Mouse (Mus musculus): ENCODE results near the gene Rbfox3. TPM values are rescaled to one million over a fixed set of nuclear protein-coding genes. Genes with fewer than 3 reads are reported as not detected.

Gene Rbfox3
- total and polyA plus RNA-seq, 2 experiments from 2014 or later: 60.3 to 73.3 TPM

GRCm38 (mm10) chr11:118710035-118710434 is 201.4 kb downstream of the Rbfox3 start:
- DNase-seq (ENCODE audit: low spot score) (no peak), ATAC-seq (ENCODE audit: low FRiP score) (no peak)
- TF ChIP-seq CTCF (IDR thresholded peaks at IDR 0.05): no peak
- Histone ChIP-seq H3K4me1 (ENCODE audit: insufficient read depth, low read length) (peaks cover 15% of the 10 kb centered on the region), H3K36me3 (ENCODE audit: insufficient read depth, low read length) (no peaks in the 10 kb centered on the region), H3K9me3 (ENCODE audit: low read length) (no peaks in the 10 kb centered on the region), H3K4me2 (ENCODE audit: low read depth, low read length, poor library complexity, severe bottlenecking) (no peak overlapping the region), H3K9ac (replicated peaks; ENCODE audit: low read length, poor library complexity, severe bottlenecking) (no peak overlapping the region), H3K4me3 (ENCODE audit: low read depth, low read length) (no peak overlapping the region), H3K27me3 (ENCODE audit: insufficient read depth, low read length) (no peaks in the 10 kb centered on the region), H3K27ac (ENCODE audit: low read depth, low read length) (no peak overlapping the region)
- WGBS: 88% methylated on average over 5 of the region's 5 CpGs

DNA sequence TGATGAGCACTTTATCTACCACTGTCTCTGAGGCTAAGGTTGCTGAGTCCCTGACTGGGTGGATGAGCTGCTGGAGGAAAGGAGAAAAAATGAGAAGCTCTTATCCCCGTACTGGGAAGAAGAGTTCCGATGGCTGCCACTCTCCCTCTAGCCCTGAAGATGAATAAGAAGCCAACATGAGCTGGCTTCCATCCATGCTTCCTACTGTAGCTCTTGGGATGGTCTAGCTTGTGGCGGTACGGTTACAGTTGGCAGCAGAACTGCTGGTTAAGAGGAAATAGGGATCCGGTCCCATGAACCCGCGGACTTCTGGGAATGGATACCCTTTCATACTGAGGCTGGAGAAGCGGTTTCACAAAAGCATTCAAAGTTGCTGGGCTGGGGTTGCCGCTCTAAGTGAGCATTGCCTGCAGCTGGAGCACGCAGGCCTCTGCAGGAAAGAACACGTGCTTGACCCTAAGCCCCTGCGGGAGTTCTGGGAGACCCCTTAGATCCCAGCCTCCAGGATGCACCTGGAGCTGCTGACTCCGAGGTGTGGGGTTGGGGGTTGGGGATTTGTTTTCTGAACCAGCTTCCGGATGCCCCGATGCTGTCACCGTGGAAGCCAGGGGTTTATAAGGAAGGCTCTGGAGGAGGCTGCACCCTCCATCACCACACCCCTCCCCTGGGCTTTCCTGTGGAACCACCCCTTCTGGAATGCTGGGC is 215.0 kb downstream of the Rbfox3 start:
- H3K4me1 ChIP-seq (ENCODE audit: insufficient read depth, low read length): 0 out of 2 replicates have a peak, but pooled peaks cover 6% of the 10 kb centered on the region
- H3K36me3 ChIP-seq (ENCODE audit: insufficient read depth, low read length): no peaks in the 10 kb centered on the region
- H3K9ac ChIP-seq (replicated peaks; ENCODE audit: low read length, poor library complexity, severe bottlenecking): no peak overlapping the region
- no peak for ATAC-seq (ENCODE audit: low FRiP score)
- H3K4me3 ChIP-seq (ENCODE audit: low read depth, low read length): no peak overlapping the region
- H3K4me2 ChIP-seq (ENCODE audit: low read depth, low read length, poor library complexity, severe bottlenecking): no peak overlapping the region
- H3K27ac ChIP-seq (ENCODE audit: low read depth, low read length): no peak overlapping the region
- WGBS: 61% methylated on average over 16 of the region's 16 CpGs
- H3K27me3 ChIP-seq (ENCODE audit: insufficient read depth, low read length): no peaks in the 10 kb centered on the region
- DNase-seq (ENCODE audit: low spot score): no peak
- no peak for TF ChIP-seq CTCF (IDR thresholded peaks at IDR 0.05)
- H3K9me3 ChIP-seq (ENCODE audit: low read length): no peaks in the 10 kb centered on the region

DNA sequence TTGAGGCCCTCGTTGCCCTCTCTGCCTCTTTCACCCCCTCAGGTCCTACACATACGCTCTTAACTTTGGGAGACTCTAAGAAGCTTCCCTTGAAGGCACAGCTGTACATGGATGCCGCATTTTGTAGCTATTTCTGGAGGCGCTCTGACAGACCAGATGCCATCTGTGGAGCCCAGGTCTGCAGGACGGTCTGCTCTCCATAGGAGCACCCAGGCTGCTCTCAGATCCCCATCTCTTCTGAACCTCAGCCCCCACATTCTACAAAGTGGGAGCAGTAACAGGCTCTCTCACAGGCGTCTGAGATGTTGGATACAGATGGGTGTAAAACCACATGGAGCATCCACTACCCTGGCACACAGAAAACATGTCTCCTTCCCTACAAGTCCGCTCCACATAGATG is 218.1 kb downstream of the Rbfox3 start:
- no peaks in the 10 kb centered on the region for H3K36me3 ChIP-seq (ENCODE audit: insufficient read depth, low read length)
- no peak for ATAC-seq (ENCODE audit: low FRiP score)
- no peak overlapping the region for H3K4me3 ChIP-seq (ENCODE audit: low read depth, low read length)
- no peak overlapping the region for H3K4me2 ChIP-seq (ENCODE audit: low read depth, low read length, poor library complexity, severe bottlenecking)
- TF ChIP-seq CTCF (IDR thresholded peaks at IDR 0.05): no peak
- H3K9ac ChIP-seq (replicated peaks; ENCODE audit: low read length, poor library complexity, severe bottlenecking): no peak overlapping the region
- 0 out of 2 replicates have a peak, but pooled peaks cover 6% of the 10 kb centered on the region for H3K4me1 ChIP-seq (ENCODE audit: insufficient read depth, low read length)
- DNase-seq (ENCODE audit: low spot score): no peak
- no peak overlapping the region for H3K27ac ChIP-seq (ENCODE audit: low read depth, low read length)
- no peaks in the 10 kb centered on the region for H3K9me3 ChIP-seq (ENCODE audit: low read length)
- 83% methylated on average over 7 of the region's 7 CpGs for WGBS
- H3K27me3 ChIP-seq (ENCODE audit: insufficient read depth, low read length): no peaks in the 10 kb centered on the region

- Histone ChIP-seq H3K27me3 (ENCODE audit: insufficient read depth, low read length) (no peaks in the 10 kb centered on the region), H3K4me2 (ENCODE audit: low read depth, low read length, poor library complexity, severe bottlenecking) (no peak overlapping the region), H3K9ac (replicated peaks; ENCODE audit: low read length, poor library complexity, severe bottlenecking) (no peak overlapping the region), H3K36me3 (ENCODE audit: insufficient read depth, low read length) (no peaks in the 10 kb centered on the region), H3K4me1 (ENCODE audit: insufficient read depth, low read length) (no peaks in the 10 kb centered on the region; the same call in 1 of the 2 replicates), H3K9me3 (ENCODE audit: low read length) (no peaks in the 10 kb centered on the region), H3K4me3 (ENCODE audit: low read depth, low read length) (no peak overlapping the region), H3K27ac (ENCODE audit: low read depth, low read length) (no peak overlapping the region)
- DNase-seq (ENCODE audit: low spot score) (no peak), ATAC-seq (ENCODE audit: low FRiP score) (no peak)
- WGBS: 94% methylated on average over 8 of the region's 8 CpGs
- TF ChIP-seq CTCF (IDR thresholded peaks at IDR 0.05): no peak
Measured at GRCm38 (mm10) chr11:118690262-118690661, 221.1 kb downstream of the Rbfox3 start.

- 11% methylated on average over 16 of the region's 16 CpGs for WGBS
- Histone ChIP-seq H3K4me2 (ENCODE audit: low read depth, low read length, poor library complexity, severe bottlenecking) (no peak overlapping the region), H3K4me3 (ENCODE audit: low read depth, low read length) (no peak overlapping the region), H3K36me3 (ENCODE audit: insufficient read depth, low read length) (no peaks in the 10 kb centered on the region), H3K27me3 (ENCODE audit: insufficient read depth, low read length) (no peaks in the 10 kb centered on the region), H3K9me3 (ENCODE audit: low read length) (no peaks in the 10 kb centered on the region), H3K9ac (replicated peaks; ENCODE audit: low read length, poor library complexity, severe bottlenecking) (no peak overlapping the region), H3K4me1 (ENCODE audit: insufficient read depth, low read length) (peaks cover 7% of the 10 kb centered on the region), H3K27ac (ENCODE audit: low read depth, low read length) (no peak overlapping the region)
- DNase-seq (ENCODE audit: low spot score) (no peak), ATAC-seq (ENCODE audit: low FRiP score) (no peak)
- TF ChIP-seq CTCF (IDR thresholded peaks at IDR 0.05): no peak
Measured at GRCm38 (mm10) chr11:118685397-118685796, 226.0 kb downstream of the Rbfox3 start.

DNA sequence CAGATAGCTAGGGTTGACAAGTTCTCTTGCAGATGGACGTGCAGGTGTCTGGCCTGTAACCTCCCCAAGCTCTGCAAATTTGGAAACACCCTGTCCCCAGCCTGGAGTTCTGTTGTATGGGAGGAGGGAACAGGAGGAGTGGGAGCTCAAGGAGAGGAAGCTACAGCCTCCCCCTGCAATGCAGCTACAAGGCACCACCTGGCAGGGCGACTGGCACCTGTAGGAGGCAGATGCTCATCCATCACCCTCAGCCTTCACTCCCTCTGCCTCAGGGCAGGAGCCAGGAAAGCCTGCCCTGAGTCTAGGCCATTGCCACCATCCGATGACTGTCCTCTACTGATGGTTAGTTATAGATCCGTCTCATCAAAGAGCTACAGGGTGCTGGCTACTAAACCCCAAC is 226.7 kb downstream of the Rbfox3 start:
- no peak for TF ChIP-seq CTCF (IDR thresholded peaks at IDR 0.05)
- H3K36me3 ChIP-seq (ENCODE audit: insufficient read depth, low read length): no peaks in the 10 kb centered on the region
- no peak overlapping the region for H3K4me2 ChIP-seq (ENCODE audit: low read depth, low read length, poor library complexity, severe bottlenecking)
- DNase-seq (ENCODE audit: low spot score): no peak
- ATAC-seq (ENCODE audit: low FRiP score): no peak
- no peaks in the 10 kb centered on the region for H3K27me3 ChIP-seq (ENCODE audit: insufficient read depth, low read length)
- no peak overlapping the region for H3K4me3 ChIP-seq (ENCODE audit: low read depth, low read length)
- peaks cover 15% of the 10 kb centered on the region for H3K4me1 ChIP-seq (ENCODE audit: insufficient read depth, low read length)
- no peak overlapping the region for H3K27ac ChIP-seq (ENCODE audit: low read depth, low read length)
- 75% methylated on average over 4 of the region's 4 CpGs for WGBS
- no peak overlapping the region for H3K9ac ChIP-seq (replicated peaks; ENCODE audit: low read length, poor library complexity, severe bottlenecking)
- no peaks in the 10 kb centered on the region for H3K9me3 ChIP-seq (ENCODE audit: low read length)
